Mouse (Mus musculus) MEL-GATA-1-ER (cell line): ENCODE data around the gene Krtap3-3.
"Not testable (repeated sequence)": the region's sequence is repeated elsewhere in the genome, so short reads cannot be mapped to it uniquely, and the experiment has no call there.

Experiments
- DNase-seq: peaks from one replicate; pipeline ENCODE4 v3.0.0-alpha.2; 2012; ENCODE audit warnings: low read depth; ENCODE audit errors: extremely low read depth

Gene Krtap3-3

DNA sequence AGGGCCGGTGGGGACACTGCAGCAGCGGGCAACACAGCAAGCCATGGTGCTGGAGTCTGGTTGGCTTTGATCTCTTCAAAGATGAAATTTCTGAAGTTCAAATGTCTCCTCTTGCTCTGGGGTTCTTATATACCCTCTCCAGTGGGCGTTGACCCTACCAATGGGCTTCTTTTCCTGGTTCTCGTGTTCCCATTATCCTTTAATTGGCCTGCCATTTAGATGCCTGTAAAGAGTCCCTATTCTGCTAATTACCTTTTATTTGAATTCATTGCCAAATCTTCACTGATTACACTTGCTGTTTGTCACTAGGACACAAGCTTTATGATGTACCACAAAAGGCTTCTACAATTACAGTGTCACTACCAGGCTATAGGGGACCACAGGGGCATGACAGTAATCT, at the start of gene Krtap3-3:
Gene Krtap3-3, minus strand, starts transcription at position 101 of the 400 bp plus-strand sequence.
- DNase-seq = no peak

DNA sequence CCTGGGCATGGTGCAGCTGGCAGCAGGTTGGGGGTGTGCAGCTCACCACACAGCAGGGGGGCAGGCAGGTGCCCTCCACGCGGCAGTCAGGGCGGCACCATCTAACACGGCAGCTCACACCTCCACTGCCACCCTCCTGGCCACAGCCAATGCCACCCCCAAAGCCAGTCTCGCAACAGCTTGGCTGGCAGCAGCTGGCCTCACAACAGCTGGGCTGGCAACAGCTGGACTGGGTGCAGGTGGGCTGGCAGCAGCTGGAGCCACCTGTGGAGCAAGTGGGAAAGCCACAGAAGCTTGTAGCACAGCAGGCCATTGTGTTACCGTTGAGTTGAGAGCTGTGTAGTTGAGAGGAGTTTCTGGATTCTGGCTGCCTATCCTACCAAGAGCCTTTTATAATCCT, 47.1 kb upstream of the Krtap3-3 start, which contains the start of gene Krtap9-3:
Gene Krtap9-3, minus strand, starts transcription at position 364 of the 400 bp plus-strand sequence.
- DNase-seq = not testable (repeated sequence)

DNA sequence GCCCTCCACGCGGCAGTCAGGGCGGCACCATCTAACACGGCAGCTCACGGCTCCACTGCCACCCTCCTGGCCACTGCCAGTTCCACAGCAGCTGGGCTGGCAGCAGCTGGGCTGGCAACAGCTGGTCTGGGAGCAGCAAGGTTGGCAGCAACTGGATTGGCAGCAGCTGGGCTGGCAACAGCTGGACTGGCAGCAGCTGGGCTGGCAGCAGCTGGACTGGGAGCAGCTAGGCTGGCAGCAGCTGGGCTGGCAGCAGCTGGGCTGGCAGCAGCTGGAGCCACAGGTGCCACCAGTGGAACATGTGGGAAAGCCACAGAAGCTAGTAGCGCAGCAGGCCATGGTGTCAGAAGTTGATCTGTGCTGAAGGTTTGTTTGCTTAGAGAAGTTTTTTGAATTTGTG, 40.3 kb upstream of the Krtap3-3 start, which contains the start of gene Krtap1-3:
Gene Krtap1-3, minus strand, starts transcription at position 359 of the 400 bp plus-strand sequence.
- no peak for DNase-seq

DNA sequence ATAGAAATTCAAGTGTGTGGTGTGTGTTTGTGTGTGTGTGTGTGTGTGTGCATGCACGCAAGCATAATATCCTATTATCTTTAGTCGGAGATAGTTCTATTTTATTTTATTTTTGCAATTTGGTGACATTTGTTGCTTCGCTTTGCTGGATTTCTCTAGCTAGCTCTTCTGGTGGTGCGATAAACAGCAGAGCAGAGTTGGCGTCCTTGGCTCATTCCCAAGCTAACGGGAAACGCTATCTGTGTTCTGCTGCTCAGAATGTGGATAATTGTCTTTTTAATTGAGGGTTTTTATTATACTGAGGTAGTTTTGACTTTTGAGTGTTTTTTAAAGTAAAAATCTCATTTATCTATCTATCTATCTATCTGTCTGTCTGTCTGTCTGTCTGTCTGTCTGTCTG, 34.4 kb upstream of the Krtap3-3 start:
- DNase-seq = no peak

DNA sequence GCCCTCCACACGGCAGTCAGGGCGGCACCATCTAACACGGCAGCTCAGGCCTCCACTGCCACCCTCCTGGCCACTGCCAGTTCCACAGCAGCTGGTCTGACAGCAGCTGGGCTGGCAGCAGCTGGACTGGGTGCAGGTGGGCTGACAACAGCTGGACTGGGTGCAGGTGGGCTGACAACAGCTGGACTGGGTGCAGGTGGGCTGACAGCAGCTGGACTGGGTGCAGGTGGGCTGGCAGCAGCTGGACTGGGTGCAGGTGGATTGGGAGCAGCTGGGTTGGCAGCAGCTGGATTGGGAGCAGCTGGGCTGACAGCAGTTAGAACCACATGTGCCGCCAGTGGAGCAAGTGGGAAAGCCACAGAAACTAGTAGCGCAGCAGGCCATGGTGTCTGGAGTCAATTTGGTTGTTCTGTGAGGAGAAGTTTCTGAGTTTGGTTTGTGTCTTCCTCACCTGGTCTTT, 32.6 kb upstream of the Krtap3-3 start, which contains the start of gene Krtap1-4:
Gene Krtap1-4, minus strand, starts transcription at position 410 of the 460 bp plus-strand sequence.
- DNase-seq = no peak

DNA sequence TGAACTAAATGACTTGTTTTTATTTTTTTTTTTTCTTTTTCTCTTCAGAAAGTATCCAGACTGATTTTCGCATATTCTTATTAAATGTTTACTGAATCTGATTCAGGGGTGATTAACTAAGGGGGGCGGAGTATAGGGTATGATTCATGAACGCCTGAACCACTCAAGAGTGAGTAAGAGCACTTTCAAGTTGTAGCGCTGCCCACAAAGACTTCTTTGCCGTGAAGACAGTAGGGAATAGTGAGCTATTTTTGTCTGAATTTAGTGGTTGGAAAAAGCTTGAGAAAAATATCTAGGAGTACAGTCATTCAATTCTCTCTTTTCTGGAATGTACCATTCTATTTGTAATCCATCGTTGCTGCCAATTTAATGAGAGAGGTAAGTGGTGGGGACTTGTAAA, 30.9 kb upstream of the Krtap3-3 start:
- no peak for DNase-seq

DNA sequence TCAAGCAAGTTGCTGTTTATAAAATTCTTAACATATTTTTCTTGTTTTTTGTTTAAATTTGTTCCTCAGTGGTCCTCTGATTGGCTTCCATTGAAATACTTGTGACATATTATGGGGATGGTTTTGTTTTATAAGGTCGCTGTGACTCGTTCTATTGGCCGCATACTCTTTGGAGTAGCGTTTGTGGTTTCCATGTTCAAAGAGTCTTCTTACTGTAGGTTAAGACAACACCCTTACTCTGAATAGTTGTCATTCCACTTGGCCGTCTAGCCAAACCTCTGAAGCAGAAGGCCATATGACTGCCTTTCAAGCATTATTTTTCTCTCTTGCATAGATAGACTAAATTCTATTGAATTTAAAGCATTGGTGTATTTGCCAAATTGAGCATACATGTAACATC, 30.4 kb upstream of the Krtap3-3 start:
- DNase-seq = no peak

DNA sequence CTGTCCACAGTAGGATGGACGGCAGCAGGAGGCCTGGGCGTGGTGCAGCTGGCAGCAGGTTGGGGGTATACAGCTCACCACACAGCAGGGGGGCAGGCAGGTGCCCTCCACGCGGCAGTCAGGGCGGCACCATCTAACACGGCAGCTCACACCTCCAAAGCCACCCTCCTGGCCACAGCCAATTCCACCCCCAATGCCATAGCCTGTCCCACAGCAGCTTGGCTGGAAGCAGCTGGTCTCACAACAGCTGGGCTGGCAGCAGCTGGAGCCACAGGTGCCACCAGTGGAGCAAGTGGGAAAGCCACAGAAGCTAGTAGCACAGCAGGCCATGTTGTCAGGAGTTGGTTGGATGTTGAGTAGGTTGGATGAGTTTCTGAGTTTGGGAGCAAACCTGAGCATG, 30.0 kb upstream of the Krtap3-3 start, which contains the start of gene Krtap1-5:
Gene Krtap1-5, minus strand, starts transcription at position 381 of the 400 bp plus-strand sequence.
- DNase-seq = no peak

DNA sequence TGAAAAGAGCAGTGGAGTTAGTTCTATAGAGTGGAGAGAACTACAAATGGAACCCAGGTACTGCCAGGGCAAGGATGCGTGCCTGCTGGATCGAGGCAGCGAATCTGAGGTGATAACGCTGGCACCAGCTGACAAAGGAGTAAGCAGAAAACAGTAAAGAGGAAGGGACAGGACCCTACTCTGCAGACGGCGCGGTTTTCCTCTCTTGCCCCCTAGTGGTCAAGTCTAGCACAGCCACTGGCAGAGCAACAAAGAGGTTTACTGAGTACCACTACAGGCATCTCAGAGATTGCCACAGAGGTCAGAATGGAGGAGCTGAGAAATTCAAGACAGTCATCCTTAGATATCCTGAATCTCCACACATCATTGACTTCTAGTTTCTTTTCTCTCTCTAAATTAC, 23.4 kb upstream of the Krtap3-3 start:
- no peak for DNase-seq

DNA sequence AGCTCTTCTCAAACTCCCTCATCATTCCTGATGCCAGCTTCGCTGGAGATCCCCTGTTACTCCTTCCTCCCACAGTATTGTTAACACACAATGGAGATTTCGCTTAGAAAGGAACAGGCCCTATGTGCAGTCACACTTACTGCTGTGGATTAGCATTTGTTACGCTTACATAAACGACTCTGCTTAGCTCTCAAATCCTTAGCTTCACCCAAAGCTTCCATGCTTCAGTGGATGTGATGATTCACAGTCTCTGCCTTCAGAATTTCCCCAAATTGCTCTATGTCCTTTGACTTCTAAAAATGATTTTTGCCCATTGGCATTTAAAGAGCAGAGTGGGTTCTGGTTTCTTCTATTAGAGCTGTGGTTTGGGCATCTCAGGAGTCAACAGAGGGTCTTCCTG, 22.5 kb upstream of the Krtap3-3 start:
- no peak for DNase-seq

DNA sequence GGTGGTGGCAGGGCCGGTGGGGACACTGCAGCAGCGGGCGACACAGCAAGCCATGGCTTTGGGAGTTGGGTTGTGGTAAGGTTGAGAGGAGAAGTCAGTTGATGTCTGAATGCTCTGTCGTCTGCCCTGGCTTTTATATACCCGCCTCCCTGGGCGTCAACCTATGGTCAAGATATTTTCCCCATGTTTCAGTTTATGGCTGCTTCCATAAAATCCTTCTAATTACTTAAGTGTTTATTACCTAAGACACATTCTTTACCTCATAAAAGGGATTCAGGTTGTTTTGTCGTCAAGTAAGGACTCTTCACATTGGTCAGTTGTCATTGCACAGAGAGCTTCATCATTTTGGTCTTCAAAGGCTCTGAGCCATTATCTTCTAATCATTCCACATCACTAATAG, 15.9 kb upstream of the Krtap3-3 start, which contains the start of gene Krtap3-1:
Gene Krtap3-1, minus strand, starts transcription at position 101 of the 400 bp plus-strand sequence.
- DNase-seq = no peak

DNA sequence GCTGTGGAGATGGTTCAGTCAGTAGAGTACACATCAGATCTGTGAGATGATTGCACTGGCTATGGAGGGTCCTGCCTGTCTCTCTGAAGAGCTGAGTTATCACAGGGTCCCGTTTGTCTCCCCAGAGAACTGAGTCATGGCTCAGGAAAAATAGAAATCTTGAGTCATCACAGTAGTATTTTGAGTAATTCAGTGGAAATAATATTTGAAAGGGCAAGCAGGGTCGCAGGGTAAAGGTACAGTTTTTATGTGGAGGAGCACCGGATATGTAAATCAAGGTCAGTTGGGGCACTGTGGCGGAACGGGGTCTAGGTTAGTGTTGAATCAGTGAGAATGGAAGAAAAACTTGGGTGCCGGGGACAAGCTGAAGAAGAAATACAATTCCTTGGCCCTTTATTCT, 11.9 kb upstream of the Krtap3-3 start:
- no peak for DNase-seq

DNA sequence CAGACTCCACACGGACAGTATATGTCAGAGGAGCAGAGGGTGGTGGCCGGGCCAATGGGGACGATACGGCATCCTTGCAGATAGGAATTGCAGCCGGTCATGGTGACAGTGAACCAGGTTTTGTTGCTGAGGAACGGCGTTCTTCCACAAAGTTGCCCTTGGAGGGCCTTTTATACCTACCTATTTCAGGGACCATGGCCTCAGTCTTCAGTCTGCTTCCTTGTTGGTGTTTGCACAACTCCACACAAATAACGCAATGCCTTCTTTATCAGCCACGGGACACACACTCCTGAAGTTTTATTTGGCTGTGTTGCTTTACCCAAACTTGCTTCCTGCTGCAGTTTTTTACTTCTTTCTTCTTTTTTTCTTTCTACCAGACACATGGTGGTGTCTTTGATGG, 8.7 kb upstream of the Krtap3-3 start, which contains the start of gene Gm11939:
Gene Gm11939, minus strand, starts transcription at position 101 of the 400 bp plus-strand sequence.
- DNase-seq = no peak

DNA sequence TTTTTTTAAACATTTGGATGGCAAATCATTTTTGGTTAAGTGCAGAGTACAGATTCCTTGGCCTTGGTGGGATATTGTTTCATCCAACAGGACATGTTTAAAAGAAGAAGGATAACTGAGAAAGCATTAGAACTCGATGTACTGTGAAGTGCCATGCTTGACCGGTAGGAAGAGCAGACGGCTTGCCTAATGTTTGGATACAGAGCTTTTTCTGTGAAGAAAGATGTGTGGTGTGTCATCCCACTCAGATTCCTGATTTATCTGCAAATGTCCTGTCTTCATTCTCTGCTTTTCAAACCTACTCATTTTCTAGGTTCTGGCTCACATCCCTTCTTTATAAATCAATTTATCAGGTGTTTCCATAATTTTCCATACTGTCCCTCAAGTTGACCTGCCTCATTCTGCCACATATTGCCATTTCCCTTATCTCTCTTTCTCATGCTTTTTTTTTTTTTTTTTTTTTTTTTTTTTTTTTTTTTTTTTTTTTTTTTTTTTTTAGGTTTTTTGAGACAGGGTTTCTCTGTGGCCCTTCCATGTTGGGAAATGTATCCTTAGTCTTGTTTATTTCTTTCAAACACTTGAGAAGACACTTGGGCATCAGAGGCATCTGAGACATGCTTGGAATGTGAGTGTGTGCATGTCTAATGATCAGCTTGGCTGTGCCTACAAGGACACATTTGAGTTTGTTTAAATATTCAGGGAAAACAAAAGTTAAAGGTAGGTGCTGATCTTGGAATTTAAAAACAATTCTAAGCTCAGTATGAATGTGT, 7.5 kb upstream of the Krtap3-3 start:
- DNase-seq = no peak

DNA sequence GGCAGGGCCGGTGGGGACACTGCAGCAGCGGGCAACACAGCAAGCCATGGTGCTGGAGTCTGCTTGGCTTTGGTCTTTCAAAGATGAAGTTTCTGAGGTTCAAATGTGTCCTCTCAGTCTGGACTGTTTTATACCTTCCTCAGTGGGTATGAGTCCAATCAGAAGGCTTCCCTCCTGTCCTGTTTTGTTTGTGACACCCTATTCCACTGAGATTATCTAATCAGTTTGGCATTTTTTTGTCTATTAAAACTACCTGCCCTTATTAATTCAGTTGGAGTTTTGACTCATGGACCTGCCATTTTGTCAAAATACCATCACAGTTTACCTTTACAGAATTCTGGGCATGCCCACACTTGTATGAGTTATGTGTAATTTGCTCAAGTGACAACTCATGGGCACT, 6.1 kb upstream of the Krtap3-3 start, which contains the start of gene Krtap3-2:
Gene Krtap3-2, minus strand, starts transcription at position 101 of the 400 bp plus-strand sequence.
- DNase-seq = no peak

DNA sequence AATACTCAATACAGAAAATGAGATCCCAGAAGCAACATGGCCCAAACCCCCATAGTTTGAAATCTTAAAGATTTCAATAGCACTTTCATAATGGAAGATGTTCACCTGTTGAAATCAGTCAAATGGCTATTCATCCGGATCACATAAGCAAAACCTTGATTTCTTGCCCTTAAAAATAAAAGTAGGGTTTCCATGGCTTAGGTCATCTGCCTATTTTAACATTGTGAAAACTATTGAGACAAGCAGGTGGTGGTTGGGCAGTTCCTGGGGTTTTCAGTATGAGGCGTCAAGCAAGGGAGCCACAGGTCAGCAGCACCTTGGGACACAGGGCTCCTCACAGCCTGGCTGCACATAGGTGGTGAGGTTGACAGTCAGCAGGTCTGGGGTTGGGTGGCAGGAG, 5.5 kb upstream of the Krtap3-3 start:
- no peak for DNase-seq

DNA sequence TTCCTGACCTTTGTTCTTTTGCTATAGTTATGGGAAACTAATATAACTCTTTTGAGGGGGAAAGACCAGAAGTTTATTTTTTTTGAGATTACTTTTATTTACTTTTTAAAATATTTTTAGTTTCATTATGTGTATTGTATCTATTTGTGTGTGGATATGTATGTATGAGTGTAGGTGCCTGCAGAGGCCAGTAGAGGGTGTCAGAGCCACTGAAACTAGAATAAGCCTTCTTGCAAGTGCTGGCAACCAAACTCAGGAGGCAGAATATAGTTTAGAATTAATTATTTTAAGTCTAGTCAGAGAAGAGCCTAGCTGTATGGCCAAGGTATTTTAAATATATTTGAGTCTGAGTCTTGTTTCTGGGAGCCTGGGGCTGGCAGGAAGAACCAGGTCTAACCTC, 2.8 kb downstream of the Krtap3-3 start:
- no peak for DNase-seq

DNA sequence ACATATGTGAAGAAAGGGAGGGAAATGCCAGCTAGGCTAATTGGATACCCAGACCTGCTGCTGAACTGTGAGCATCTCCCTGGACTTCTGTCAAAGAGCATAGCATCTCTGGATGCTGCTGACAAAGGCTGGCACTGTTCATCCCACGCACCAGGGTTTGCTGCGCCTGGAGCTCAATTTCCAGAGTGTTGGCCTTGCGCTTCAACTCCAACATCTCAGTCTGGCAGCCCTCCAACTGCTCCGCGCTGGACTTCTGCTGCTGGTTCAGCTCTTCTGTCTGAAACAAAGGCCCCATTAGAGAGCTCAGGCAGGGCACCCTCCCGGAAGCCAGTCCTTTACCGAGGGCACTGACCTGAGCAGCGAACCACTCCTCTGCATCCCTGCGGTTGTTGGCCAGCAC, 10.9 kb downstream of the Krtap3-3 start:
- no peak for DNase-seq

DNA sequence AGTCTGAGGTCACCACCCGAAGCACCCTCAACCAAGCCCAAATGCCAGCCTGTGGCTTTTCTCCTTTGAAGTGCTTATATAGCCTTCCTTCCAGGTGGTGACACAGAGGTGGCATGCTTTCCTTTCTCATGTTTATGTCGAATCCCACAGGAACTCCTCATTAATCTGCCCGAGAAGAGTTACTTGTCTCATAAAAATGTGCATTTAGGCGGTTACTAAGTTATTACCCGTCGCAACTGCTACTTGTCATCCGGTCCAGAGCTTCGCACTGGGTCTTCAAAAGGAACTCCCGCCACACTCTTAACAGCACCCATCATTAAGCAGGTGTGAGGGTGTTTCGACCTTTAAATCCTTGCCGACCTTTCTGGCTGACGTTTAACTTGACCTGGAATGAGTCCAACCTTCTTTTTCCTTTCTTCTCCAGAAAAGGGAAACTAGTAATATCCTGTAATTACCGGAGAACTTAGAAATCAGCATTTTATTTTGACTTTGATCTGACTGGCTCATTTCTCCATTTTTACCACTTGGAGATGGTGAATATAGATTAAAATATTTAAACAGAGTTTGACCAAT, 29.3 kb downstream of the Krtap3-3 start, which contains the start of gene Krt39:
Gene Krt39, minus strand, starts transcription at position 51 of the 573 bp plus-strand sequence.
- no peak for DNase-seq

DNA sequence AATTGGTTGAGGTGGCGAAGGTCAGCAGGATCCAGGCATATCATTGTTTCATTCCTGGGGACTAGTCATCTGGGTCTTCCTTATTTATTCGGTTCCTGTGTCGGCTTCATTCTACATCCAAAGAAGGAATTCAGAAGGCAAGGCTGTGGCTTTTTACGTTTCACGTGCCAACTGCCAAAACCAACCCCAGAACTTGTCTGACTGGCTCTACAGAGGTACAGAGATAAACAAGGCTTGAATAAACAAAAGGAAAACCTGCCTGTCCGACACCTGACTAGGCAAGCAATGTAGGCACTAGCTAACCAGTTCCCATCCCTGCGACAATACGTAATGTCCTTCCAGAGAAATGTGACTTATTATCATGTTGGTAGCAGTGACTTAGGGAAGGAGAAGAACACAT, 36.6 kb downstream of the Krtap3-3 start:
- DNase-seq = no peak
